Mouse (Mus musculus) heart, postnatal 0 days (tissue): ENCODE measurements around the gene Ntn5. TPM values are rescaled to one million over a fixed set of nuclear protein-coding genes. Genes with fewer than 3 reads are reported as not detected.

ENCODE experiments used
- ATAC-seq: fragments of 200-750 bp; cut with Nextera tagmentation; 2 replicates; pipeline ENCODE4 v1.8.0; 2017; ENCODE audit warnings: low read depth, moderate number of reproducible peaks, moderate library complexity; ENCODE audit not compliant: insufficient read depth
- DNase-seq: peaks from one replicate; pipeline ENCODE4 v3.0.0-alpha.2; 2016; ENCODE audit warnings: low spot score
- H3K27ac ChIP-seq: fragments of 300-500 bp; sonication (generic); 2 replicates; pipeline ENCODE4 v1.5.1; 2014; ENCODE audit warnings: low read depth, mild to moderate bottlenecking
- H3K27me3 ChIP-seq: fragments of 300-500 bp; sonication (generic); 2 replicates; pipeline ENCODE4 v1.6.1; 2014; ENCODE audit warnings: low read length, mixed read lengths; ENCODE audit not compliant: control insufficient read depth, insufficient read depth
- H3K36me3 ChIP-seq: fragments of 300-500 bp; sonication (generic); replicated peaks from 2 replicates; pipeline ENCODE4 v1.6.1; 2014; ENCODE audit warnings: low read length, mixed read lengths; ENCODE audit not compliant: control insufficient read depth, insufficient read depth
- H3K4me1 ChIP-seq: fragments of 300-500 bp; sonication (generic); 2 replicates; pipeline ENCODE4 v1.6.1; 2014; ENCODE audit warnings: antibody characterized with exemption; ENCODE audit not compliant: control insufficient read depth, insufficient read depth
- H3K4me2 ChIP-seq: fragments of 300-500 bp; sonication (generic); 2 replicates; pipeline ENCODE4 v1.6.1; 2014; ENCODE audit warnings: low read depth, mild to moderate bottlenecking, low read length, moderate library complexity
- H3K4me3 ChIP-seq: fragments of 300-500 bp; sonication (generic); 2 replicates; pipeline ENCODE4 v1.5.1; 2014; ENCODE audit warnings: low read depth, low read length
- H3K9ac ChIP-seq: fragments of 300-500 bp; sonication (generic); replicated peaks from 2 replicates; pipeline ENCODE4 v1.6.1; 2014; ENCODE audit warnings: low read depth, low read length, mixed read lengths
- H3K9me3 ChIP-seq: fragments of 300-500 bp; sonication (generic); replicated peaks from 2 replicates; pipeline ENCODE4 v1.6.1; 2016; ENCODE audit warnings: low read length; ENCODE audit not compliant: control insufficient read depth
- CTCF ChIP-seq: IDR thresholded peaks from 2 replicates; pipeline ENCODE4 v1.5.1; 2016; ENCODE audit warnings: antibody characterized with exemption, control low read depth, low read depth
- EP300 ChIP-seq: IDR thresholded peaks from 2 replicates; pipeline ENCODE4 v1.6.1; 2016; ENCODE audit warnings: antibody characterized with exemption, low read depth
- WGBS: fragments of 180-500 bp; shearing (Covaris S2); extraction: QIAGEN DNeasy Blood & Tissue Kit; methylation state at CpG from one replicate; pipeline ENCODE4 v1.1.7; 2014; 5-methylcytosine and 5-hydroxymethylcytosine counted together
- polyA plus RNA-seq: library from polyadenylated mRNA; unstranded; fragments of >200 nt; fragmentation: Nextera tagmentation; extraction: Ambion mirVana; gene quantifications from 2 replicates; pipeline ENCODE4 v1.2.1, GENCODE M21; 2015
- total RNA-seq: library from RNA; depleted of rRNA; stranded (reverse); fragments of >200 nt; gene quantifications from 2 replicates; pipeline ENCODE4 v1.2.3, GENCODE M21; 2014; ENCODE audit warnings: low replicate concordance; rRNA removed

Gene Ntn5
- total and polyA plus RNA-seq, 2 experiments from 2014 or later: not detected

- H3K4me1 ChIP-seq: no peaks in the 10 kb centered on the region
- no peak overlapping the region; the same call in 1 of the 2 replicates for H3K4me3 ChIP-seq
- TF ChIP-seq EP300: no peak
- TF ChIP-seq CTCF: no peak
- 40% methylated on average over 11 of the region's 11 CpGs for WGBS
- H3K9ac ChIP-seq: no peak overlapping the region
- peak overlapping the region; percentile 28; the same call in 1 of the 2 replicates for H3K4me2 ChIP-seq
- ATAC-seq (no peak), DNase-seq (no peak)
- H3K27me3 ChIP-seq: no peaks in the 10 kb centered on the region
- no peak overlapping the region for H3K27ac ChIP-seq
- H3K9me3 ChIP-seq: no peaks in the 10 kb centered on the region
- H3K36me3 ChIP-seq: no peaks in the 10 kb centered on the region
These were observed 58.0 kb downstream of the Ntn5 start for GRCm38 (mm10) chr7:45741777-45742176.

- no peak; the same call in 1 of the 2 replicates for TF ChIP-seq CTCF
- TF ChIP-seq EP300: no peak
- Histone ChIP-seq H3K4me1 (no peaks in the 10 kb centered on the region), H3K4me3 (no peak overlapping the region; the same call in 1 of the 2 replicates), H3K9ac (no peak overlapping the region), H3K27ac (no peak overlapping the region), H3K27me3 (no peaks in the 10 kb centered on the region), H3K36me3 (no peaks in the 10 kb centered on the region), H3K9me3 (no peaks in the 10 kb centered on the region), H3K4me2 (peak overlapping the region; percentile 28; the same call in 1 of the 2 replicates)
- no peak for DNase-seq
- no peak for ATAC-seq
- WGBS: 34% methylated on average over 19 of the region's 19 CpGs
These were observed 58.5 kb downstream of the Ntn5 start for GRCm38 (mm10) chr7:45742338-45742737.

Other genes starting within 250 kb of the Ntn5 start
Only the 30 nearest of the 36 such genes appear.
- not detected in 2 replicates for gene Tulp2, start 202.1 kb upstream of the Ntn5 start, total RNA-seq
- 0.15 and 0.20 TPM in 2 replicates for gene Tulp2, start 202.1 kb upstream of the Ntn5 start, polyA plus RNA-seq
- gene Gm45808, start 197.2 kb upstream of the Ntn5 start, total RNA-seq: 14.2 TPM in 1 of 2 replicates, not detected in the other
- gene Gm45808, start 197.2 kb upstream of the Ntn5 start, polyA plus RNA-seq: 0.18 TPM in 1 of 2 replicates, not detected in the other
- 3.4 and 5.6 TPM in 2 replicates for gene Dhdh, start 195.2 kb upstream of the Ntn5 start, total RNA-seq
- 5.1 and 5.3 TPM in 2 replicates for gene Dhdh, start 195.2 kb upstream of the Ntn5 start, polyA plus RNA-seq
- 78.4 and 107 TPM in 2 replicates for gene Nucb1, start 173.6 kb upstream of the Ntn5 start, total RNA-seq
- gene Nucb1, start 173.6 kb upstream of the Ntn5 start, polyA plus RNA-seq: 108 and 110 TPM in 2 replicates
- 10.6 and 28.8 TPM in 2 replicates for gene Ppp1r15a, start 157.8 kb upstream of the Ntn5 start, total RNA-seq
- gene Ppp1r15a, start 157.8 kb upstream of the Ntn5 start, polyA plus RNA-seq: 19.2 and 22.8 TPM in 2 replicates
- 1.3 and 3.4 TPM in 2 replicates for gene Plekha4, start 157.7 kb upstream of the Ntn5 start, total RNA-seq
- gene Plekha4, start 157.7 kb upstream of the Ntn5 start, polyA plus RNA-seq: 0.78 and 1.2 TPM in 2 replicates
- gene Hsd17b14, start 129.1 kb upstream of the Ntn5 start, total RNA-seq: not detected in 2 replicates
- 0.11 and 0.34 TPM in 2 replicates for gene Hsd17b14, start 129.1 kb upstream of the Ntn5 start, polyA plus RNA-seq
- gene Bcat2, start 113.9 kb upstream of the Ntn5 start, total RNA-seq: 70.6 and 97.2 TPM in 2 replicates
- 73.7 and 74.8 TPM in 2 replicates for gene Bcat2, start 113.9 kb upstream of the Ntn5 start, polyA plus RNA-seq
- gene Fgf21, start 68.5 kb upstream of the Ntn5 start, total RNA-seq: not detected in 2 replicates
- 0.12 TPM in 1 of 2 replicates, not detected in the other for gene Fgf21, start 68.5 kb upstream of the Ntn5 start, polyA plus RNA-seq
- not detected in 2 replicates for gene Fut1, start 66.7 kb upstream of the Ntn5 start, total RNA-seq
- not detected in 2 replicates for gene Fut1, start 66.7 kb upstream of the Ntn5 start, polyA plus RNA-seq
- gene Izumo1, start 62.2 kb upstream of the Ntn5 start, total RNA-seq: 0.53 TPM in 1 of 2 replicates, not detected in the other
- 0.11 and 0.23 TPM in 2 replicates for gene Izumo1, start 62.2 kb upstream of the Ntn5 start, polyA plus RNA-seq
- 68.8 and 77.6 TPM in 2 replicates for gene Rasip1, start 56.5 kb upstream of the Ntn5 start, total RNA-seq
- 13.7 and 14.3 TPM in 2 replicates for gene Rasip1, start 56.5 kb upstream of the Ntn5 start, polyA plus RNA-seq
- gene Mamstr, start 44.0 kb upstream of the Ntn5 start, total RNA-seq: 5.6 and 6.5 TPM in 2 replicates
- 7.2 and 7.7 TPM in 2 replicates for gene Mamstr, start 44.0 kb upstream of the Ntn5 start, polyA plus RNA-seq
- not detected in 2 replicates for gene Fut2, start 17.6 kb upstream of the Ntn5 start, total RNA-seq
- gene Fut2, start 17.6 kb upstream of the Ntn5 start, polyA plus RNA-seq: 1.5 and 1.7 TPM in 2 replicates
- 0.62 and 1.3 TPM in 2 replicates for gene Sec1, start 10.4 kb downstream of the Ntn5 start, total RNA-seq
- gene Sec1, start 10.4 kb downstream of the Ntn5 start, polyA plus RNA-seq: 0.16 and 0.33 TPM in 2 replicates
- gene Car11, start 15.8 kb downstream of the Ntn5 start, total RNA-seq: 1.6 and 3.0 TPM in 2 replicates
- 2.5 and 2.8 TPM in 2 replicates for gene Car11, start 15.8 kb downstream of the Ntn5 start, polyA plus RNA-seq
- 29.3 and 37.4 TPM in 2 replicates for gene Dbp, start 21.1 kb downstream of the Ntn5 start, total RNA-seq
- 21.9 and 24.9 TPM in 2 replicates for gene Dbp, start 21.1 kb downstream of the Ntn5 start, polyA plus RNA-seq
- gene Rpl18, start 31.4 kb downstream of the Ntn5 start, total RNA-seq: 1,259 and 1,310 TPM in 2 replicates
- 479 and 486 TPM in 2 replicates for gene Rpl18, start 31.4 kb downstream of the Ntn5 start, polyA plus RNA-seq
- 19.5 and 23.3 TPM in 2 replicates for gene Sphk2, start 34.0 kb downstream of the Ntn5 start, total RNA-seq
- 11.1 and 11.4 TPM in 2 replicates for gene Sphk2, start 34.0 kb downstream of the Ntn5 start, polyA plus RNA-seq
- gene Fam83e, start 37.2 kb downstream of the Ntn5 start, total RNA-seq: not detected in 2 replicates
- gene Fam83e, start 37.2 kb downstream of the Ntn5 start, polyA plus RNA-seq: 0.07 and 0.26 TPM in 2 replicates
- not detected in 2 replicates for gene Spaca4, start 41.8 kb downstream of the Ntn5 start, total RNA-seq
- not detected in 2 replicates for gene Spaca4, start 41.8 kb downstream of the Ntn5 start, polyA plus RNA-seq
- 0.31 TPM in 1 of 2 replicates, not detected in the other for gene Lmtk3, start 99.7 kb downstream of the Ntn5 start, total RNA-seq
- gene Lmtk3, start 99.7 kb downstream of the Ntn5 start, polyA plus RNA-seq: not detected in 2 replicates
- not detected in 2 replicates for gene Sult2b1, start 100.6 kb downstream of the Ntn5 start, total RNA-seq
- gene Sult2b1, start 100.6 kb downstream of the Ntn5 start, polyA plus RNA-seq: 0.23 and 0.27 TPM in 2 replicates
- 99.9 and 102 TPM in 2 replicates for gene Cyth2, start 130.6 kb downstream of the Ntn5 start, total RNA-seq
- gene Cyth2, start 130.6 kb downstream of the Ntn5 start, polyA plus RNA-seq: 86.5 and 90.0 TPM in 2 replicates
- 0.35 TPM in 1 of 2 replicates, not detected in the other for gene Kcnj14, start 140.8 kb downstream of the Ntn5 start, total RNA-seq
- gene Kcnj14, start 140.8 kb downstream of the Ntn5 start, polyA plus RNA-seq: 0.26 and 0.29 TPM in 2 replicates
- 26.7 and 28.8 TPM in 2 replicates for gene Grwd1, start 146.9 kb downstream of the Ntn5 start, total RNA-seq
- gene Grwd1, start 146.9 kb downstream of the Ntn5 start, polyA plus RNA-seq: 19.3 and 22.7 TPM in 2 replicates
- 279 and 304 TPM in 2 replicates for gene Kdelr1, start 188.8 kb downstream of the Ntn5 start, total RNA-seq
- gene Kdelr1, start 188.8 kb downstream of the Ntn5 start, polyA plus RNA-seq: 58.5 and 62.4 TPM in 2 replicates
- gene Grin2d, start 194.4 kb downstream of the Ntn5 start, total RNA-seq: 1.0 and 3.1 TPM in 2 replicates
- 0.12 and 0.16 TPM in 2 replicates for gene Grin2d, start 194.4 kb downstream of the Ntn5 start, polyA plus RNA-seq
- gene Syngr4, start 212.7 kb downstream of the Ntn5 start, total RNA-seq: 0.27 TPM in 1 of 2 replicates, not detected in the other
- gene Syngr4, start 212.7 kb downstream of the Ntn5 start, polyA plus RNA-seq: 0.58 and 0.71 TPM in 2 replicates
- gene Tmem143, start 212.9 kb downstream of the Ntn5 start, total RNA-seq: 94.0 and 124 TPM in 2 replicates
- gene Tmem143, start 212.9 kb downstream of the Ntn5 start, polyA plus RNA-seq: 11.7 and 12.0 TPM in 2 replicates